In the genomic region with DNA sequence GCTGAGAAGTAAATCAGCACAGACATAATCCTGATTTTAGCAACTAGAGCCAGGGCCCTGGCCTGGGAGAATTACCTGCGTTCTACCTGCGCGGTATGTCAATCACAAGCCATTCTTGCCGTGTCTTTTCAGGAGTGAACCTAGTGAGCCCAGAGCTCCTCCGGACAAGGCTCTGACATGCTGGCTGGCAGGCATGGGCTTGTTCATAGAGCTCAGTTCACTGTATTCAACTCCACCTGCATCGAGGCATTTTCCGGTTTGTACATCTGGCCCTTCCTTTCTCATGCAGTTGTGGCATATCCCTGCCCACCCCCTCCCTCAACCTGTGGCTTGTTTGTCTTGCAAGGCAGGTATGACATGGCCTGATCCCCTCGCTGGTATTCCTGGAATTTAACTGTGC, we compare ENCODE assay signal across 23 mouse cellular contexts. TPM values are rescaled to one million over a fixed set of nuclear protein-coding genes. Genes with fewer than 3 reads are reported as not detected.
DNase-seq lines count a peak whose midpoint lies in the region; ATAC-seq lines count a peak whose summit lies in the region.
"Had no signal": no experiment of that assay in that cellular context is flagged by ENCODE, and none has a peak within 500 bp of the region (broad histone marks: within the 10 kb centered on the region; RNA-seq: fewer than 3 reads in every experiment).

No protein-coding gene starts in this region.

- H3K36me3 ChIP-seq in limb, embryonic 12.5 days: no peaks in the 10 kb centered on the region
- no peaks in the 10 kb centered on the region for H3K36me3 ChIP-seq in limb, embryonic 10.5 days
- no peaks in the 10 kb centered on the region for H3K36me3 ChIP-seq in embryonic facial prominence, embryonic 14.5 days (ENCODE audit: control insufficient read depth, insufficient read depth, low read length)
- no peaks in the 10 kb centered on the region for H3K36me3 ChIP-seq in midbrain, embryonic 11.5 days (ENCODE audit: control insufficient read depth, insufficient read depth, low read length)
- H3K36me3 ChIP-seq: embryonic facial prominence, embryonic 12.5 days; forebrain, embryonic 12.5 days; heart, embryonic 15.5 days; hindbrain, embryonic 13.5 days had no signal

- H3K4me2 ChIP-seq in limb, embryonic 12.5 days: no peak overlapping the region
- no peak overlapping the region for H3K4me2 ChIP-seq in embryonic facial prominence, embryonic 14.5 days (ENCODE audit: low read depth, low read length)
- H3K4me2 ChIP-seq in midbrain, embryonic 11.5 days: no peak overlapping the region
- H3K4me2 ChIP-seq: embryonic facial prominence, embryonic 12.5 days; forebrain, embryonic 12.5 days; heart, embryonic 11.5 days; heart, embryonic 15.5 days; hindbrain, embryonic 13.5 days had no signal

- 0 out of 2 replicates have a peak overlapping the region, but pooled peaks have one; percentile 12 for H3K27ac ChIP-seq in limb, embryonic 12.5 days
- H3K27ac ChIP-seq in limb, embryonic 10.5 days: no peak overlapping the region
- no peak overlapping the region for H3K27ac ChIP-seq in embryonic facial prominence, embryonic 14.5 days (replicated peaks; ENCODE audit: low read depth, low read length)
- H3K27ac ChIP-seq in midbrain, embryonic 11.5 days (ENCODE audit: low read depth, low read length): no peak overlapping the region
- H3K27ac ChIP-seq: embryonic facial prominence, embryonic 12.5 days; forebrain, embryonic 12.5 days; heart, adult 2 months; heart, embryonic 15.5 days; hindbrain, embryonic 13.5 days; hindbrain, postnatal 0 days had no signal

- peaks cover 59% of the 10 kb centered on the region for H3K27me3 ChIP-seq in limb, embryonic 12.5 days
- H3K27me3 ChIP-seq in limb, embryonic 10.5 days (ENCODE audit: low read depth, poor library complexity, severe bottlenecking): peaks cover 67% of the 10 kb centered on the region
- peaks cover 19% of the 10 kb centered on the region for H3K27me3 ChIP-seq in embryonic facial prominence, embryonic 14.5 days (replicated peaks; ENCODE audit: control insufficient read depth, insufficient read depth, low read length)
- H3K27me3 ChIP-seq in midbrain, embryonic 11.5 days (ENCODE audit: control insufficient read depth, insufficient read depth, low read length): peaks cover 26% of the 10 kb centered on the region

- DNase-seq in limb, embryonic 10.5 days (ENCODE audit: low spot score): no peak
- peak; percentile 35 for DNase-seq in R1 (ENCODE audit: low read depth, low spot score)
- peak; percentile 60 for DNase-seq in embryonic facial prominence, embryonic 14.5 days (ENCODE audit: low spot score)
- peak; percentile 49 to 52 for DNase-seq in urinary bladder, postnatal 36 days (ENCODE audit: low spot score in 2 of 2)
- DNase-seq in midbrain, embryonic 11.5 days (ENCODE audit: low spot score, missing footprints): no peak
- DNase-seq in adrenal gland, postnatal 10 days: no peak
- DNase-seq: adrenal gland, postnatal 14 days; cerebellum, adult 11-12 months; cerebellum, adult 9-10 months; cerebellum, postnatal 36 days; gastrocnemius, postnatal 10 days; heart, adult 2 months; heart, postnatal 14 days had no signal

- no peak overlapping the region for H3K4me3 ChIP-seq in limb, embryonic 12.5 days (replicated peaks)
- no peak overlapping the region for H3K4me3 ChIP-seq in limb, embryonic 10.5 days
- H3K4me3 ChIP-seq in embryonic facial prominence, embryonic 14.5 days (ENCODE audit: low read depth, low read length): no peak overlapping the region
- H3K4me3 ChIP-seq in midbrain, embryonic 11.5 days (ENCODE audit: low read depth, low read length): no peak overlapping the region
- H3K4me3 ChIP-seq: embryonic facial prominence, embryonic 12.5 days; forebrain, embryonic 12.5 days; heart, adult 2 months; heart, embryonic 15.5 days; hindbrain, embryonic 13.5 days had no signal

- H3K9me3 ChIP-seq in limb, embryonic 12.5 days: no peaks in the 10 kb centered on the region
- no peaks in the 10 kb centered on the region for H3K9me3 ChIP-seq in limb, embryonic 10.5 days (replicated peaks)
- H3K9me3 ChIP-seq in embryonic facial prominence, embryonic 14.5 days (ENCODE audit: control insufficient read depth, low read length): no peaks in the 10 kb centered on the region
- no peaks in the 10 kb centered on the region for H3K9me3 ChIP-seq in midbrain, embryonic 11.5 days (ENCODE audit: control insufficient read depth, low read length)
- H3K9me3 ChIP-seq: embryonic facial prominence, embryonic 12.5 days; forebrain, embryonic 12.5 days; heart, embryonic 15.5 days; hindbrain, embryonic 13.5 days had no signal

- H3K4me1 ChIP-seq in limb, embryonic 12.5 days (replicated peaks): peaks cover 4% of the 10 kb centered on the region
- H3K4me1 ChIP-seq in limb, embryonic 10.5 days: peaks cover 2% of the 10 kb centered on the region
- H3K4me1 ChIP-seq in embryonic facial prominence, embryonic 14.5 days (ENCODE audit: control insufficient read depth, insufficient read depth, low read length): no peaks in the 10 kb centered on the region
- peaks cover 7% of the 10 kb centered on the region for H3K4me1 ChIP-seq in midbrain, embryonic 11.5 days (ENCODE audit: control insufficient read depth, insufficient read depth, low read length)

- H3K9ac ChIP-seq in limb, embryonic 12.5 days (replicated peaks): no peak overlapping the region
- no peak overlapping the region for H3K9ac ChIP-seq in embryonic facial prominence, embryonic 14.5 days (ENCODE audit: low read depth, low read length)
- H3K9ac ChIP-seq in midbrain, embryonic 11.5 days (ENCODE audit: low read length): no peak overlapping the region
- H3K9ac ChIP-seq: embryonic facial prominence, embryonic 12.5 days; forebrain, embryonic 12.5 days; heart, embryonic 15.5 days; hindbrain, embryonic 13.5 days had no signal

- WGBS in limb, embryonic 12.5 days: 84% methylated on average over 8 of the region's 8 CpGs
- 89% methylated on average over 8 of the region's 8 CpGs for WGBS in limb, embryonic 10.5 days
- WGBS in embryonic facial prominence, embryonic 14.5 days: 84% methylated on average over 8 of the region's 8 CpGs
- WGBS in midbrain, embryonic 11.5 days: 92% methylated on average over 8 of the region's 8 CpGs

- no peak for ATAC-seq in limb, embryonic 12.5 days (ENCODE audit: insufficient number of reproducible peaks, insufficient read depth, low FRiP score, low TSS enrichment, low read depth)
- ATAC-seq in embryonic facial prominence, embryonic 14.5 days (ENCODE audit: low read depth): no peak
- no peak for ATAC-seq in midbrain, embryonic 11.5 days (ENCODE audit: low FRiP score)
- ATAC-seq: forebrain, embryonic 16.5 days; hindbrain, postnatal 0 days had no signal

RNA-seq across cellular contexts. Expression of a gene that starts 5.0 kb away (rescaled TPM):
- 10.2 and 14.2 TPM in 2 replicates for polyA plus RNA-seq in limb, embryonic 12.5 days (2016; fragmentation: Nextera tagmentation; extraction: Ambion mirVana)
- 4.8 and 7.7 TPM in 2 replicates for polyA plus RNA-seq in limb, embryonic 10.5 days (2016; fragmentation: Nextera tagmentation; extraction: Ambion mirVana)
- polyA plus RNA-seq in embryonic facial prominence, embryonic 14.5 days (2014; fragmentation: Nextera tagmentation; extraction: Ambion mirVana): 4.6 and 6.3 TPM in 2 replicates
- polyA plus RNA-seq in midbrain, embryonic 11.5 days (2014; fragmentation: Nextera tagmentation; extraction: Ambion mirVana): 10.0 and 10.2 TPM in 2 replicates
- 10 to 100 TPM; 11.0 TPM for total RNA-seq in adrenal gland, postnatal 10 days (2021)
- total RNA-seq: hematopoietic stem cell, adult 5-6 weeks; MEL had no signal

RNA-seq across cellular contexts. Expression of a gene that starts 26.3 kb away (rescaled TPM):
- 0.25 and 0.58 TPM in 2 replicates for polyA plus RNA-seq in limb, embryonic 12.5 days (2016; fragmentation: Nextera tagmentation; extraction: Ambion mirVana)
- polyA plus RNA-seq in limb, embryonic 10.5 days (2016; fragmentation: Nextera tagmentation; extraction: Ambion mirVana): 1.3 and 1.5 TPM in 2 replicates
- polyA plus RNA-seq in embryonic facial prominence, embryonic 14.5 days (2014; fragmentation: Nextera tagmentation; extraction: Ambion mirVana): 0.48 and 1.1 TPM in 2 replicates
- 0.43 and 0.92 TPM in 2 replicates for polyA plus RNA-seq in midbrain, embryonic 11.5 days (2014; fragmentation: Nextera tagmentation; extraction: Ambion mirVana)
- 1 to 10 TPM; 1.6 to 2.3 TPM for total RNA-seq in adrenal gland, postnatal 10 days (2021)

Comparison
In these comparisons a context has a peak if more than half of its experiments do, and no peak if none do; other contexts are left out.
1. DNase-seq: peak in R1 (single experiment), embryonic facial prominence, embryonic 14.5 days (single experiment) and urinary bladder, postnatal 36 days (2 of 2); none in limb, embryonic 10.5 days (single experiment), midbrain, embryonic 11.5 days (single experiment) and adrenal gland, postnatal 10 days (single experiment).